Mouse (Mus musculus) activated CD4-positive, CD25-positive, alpha-beta regulatory T cell, adult 9 weeks (primary cell): Measurements from ENCODE around the gene Nudt16. TPM values are rescaled to one million over a fixed set of nuclear protein-coding genes. Genes with fewer than 3 reads are reported as not detected.

Experiments
- polyA plus RNA-seq: library from polyadenylated mRNA; unstranded; fragments of 100-300 nt; shearing (Covaris generic); gene quantifications from one replicate; pipeline ENCODE4 v1.2.1, GENCODE M21; 2017

Nudt16 gene
- polyA plus RNA-seq: 21.4 TPM

DNA sequence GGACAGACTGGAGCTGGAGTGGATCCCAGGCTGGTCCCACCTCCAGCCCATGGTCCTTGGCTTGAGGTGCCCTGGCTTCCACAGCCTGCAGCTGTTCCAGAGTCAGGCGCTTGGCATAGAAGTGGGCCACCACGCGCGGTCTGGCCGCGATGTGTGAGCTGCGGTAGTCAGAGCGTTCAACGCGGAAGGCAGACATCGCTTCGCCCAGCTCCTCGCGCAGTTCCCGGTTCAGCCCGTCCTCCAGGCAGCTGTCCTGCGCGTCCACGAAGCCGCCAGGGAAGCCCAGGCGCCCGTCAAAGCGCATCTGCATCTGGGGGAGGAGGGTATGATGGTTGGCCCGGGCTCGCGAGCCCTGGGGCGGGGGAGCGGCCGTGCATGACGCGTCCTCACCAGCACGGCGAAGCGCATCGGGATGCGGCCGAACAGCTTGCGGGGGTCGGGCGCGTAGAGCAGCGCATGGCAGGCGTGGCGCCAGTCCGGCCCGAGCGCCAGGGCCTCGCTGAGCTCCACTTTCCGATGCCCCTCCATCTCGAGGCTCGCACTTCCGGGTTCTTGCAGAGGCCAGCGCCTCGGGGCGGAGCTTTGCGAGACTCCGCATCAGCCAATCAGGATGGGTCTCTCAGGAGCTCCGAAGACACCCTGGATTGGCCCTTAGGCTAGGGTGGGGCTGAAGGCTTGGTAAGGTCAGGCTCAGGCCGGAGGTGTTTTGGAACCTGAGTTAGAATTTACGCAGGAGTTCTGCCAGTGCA, at the start of gene Nudt16:
TSS of gene Nudt16 (minus strand) at position 572 of the 749 bp plus-strand sequence.

DNA sequence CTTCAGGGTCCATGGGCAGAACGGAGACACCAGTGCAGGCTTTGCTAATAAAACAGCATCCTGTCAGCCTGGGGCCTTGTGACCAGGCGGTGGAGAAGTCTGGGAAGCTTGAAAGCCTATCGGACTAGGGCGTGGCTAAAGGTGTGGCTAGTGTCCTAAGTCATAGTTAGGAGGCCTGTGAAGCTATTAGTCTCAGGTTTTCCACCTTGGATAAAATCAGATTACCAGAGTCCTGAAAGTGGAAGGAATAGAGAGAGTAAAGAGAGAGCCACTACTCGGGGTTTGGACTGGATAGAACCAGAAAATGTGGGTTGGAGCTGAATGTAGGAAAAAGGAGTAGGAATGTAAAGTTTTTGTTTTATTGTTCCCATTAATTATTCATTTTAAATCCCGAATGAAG, 13.4 kb upstream of the Nudt16 start, which contains the start of gene 1700080E11Rik:
TSS of gene 1700080E11Rik (minus strand) at position 101 of the 400 bp plus-strand sequence.

Other genes with a start within 250 kb of the Nudt16 start
- 51.5 TPM for gene Mrpl3, start 78.6 kb downstream of the Nudt16 start, polyA plus RNA-seq
- not detected for gene 1700080E11Rik, start 13.3 kb upstream of the Nudt16 start, polyA plus RNA-seq